Mouse (Mus musculus): ENCODE measurements around the gene Sema6b.

The Sema6b gene

DNA sequence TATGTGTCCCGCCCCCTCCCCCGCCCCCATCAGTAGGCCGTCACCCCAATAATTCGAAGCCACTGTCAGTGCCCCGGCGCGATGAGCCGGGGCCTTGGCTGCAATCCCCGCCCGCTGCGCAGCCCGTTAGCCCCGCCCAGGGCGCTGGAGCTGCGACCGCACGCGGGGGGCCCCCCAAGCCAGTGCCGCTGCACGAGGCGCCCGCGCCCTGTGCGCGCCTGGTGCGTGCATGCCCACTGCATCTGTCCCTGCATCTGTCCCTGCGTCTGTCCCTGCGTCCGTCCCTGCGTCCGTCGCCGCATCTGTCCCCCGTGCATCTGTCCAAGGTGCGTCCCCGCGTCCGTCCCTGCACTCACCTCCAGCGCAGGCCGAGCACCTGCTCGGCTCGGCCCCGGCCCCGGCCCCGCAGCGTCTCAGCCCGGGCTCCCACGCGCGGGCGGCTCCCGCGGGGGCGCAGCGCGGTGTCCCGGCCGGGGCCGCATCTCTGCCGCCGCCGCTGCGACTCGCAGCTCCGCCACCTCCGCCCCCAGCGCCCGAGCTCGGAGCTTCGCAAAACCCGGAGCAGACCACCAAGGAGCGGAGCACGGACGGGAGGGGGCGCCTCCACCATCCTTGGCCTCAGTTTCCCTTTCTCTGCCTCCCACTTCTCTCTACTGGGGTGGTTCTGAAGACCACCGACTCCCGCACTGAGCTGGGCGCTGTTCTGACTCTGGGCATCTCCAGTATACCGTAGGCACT, at the start of gene Sema6b:
Gene Sema6b, minus strand, starts transcription at position 486 of the 738 bp plus-strand sequence.
- peak in 1 of 2 experiments; percentile 70 for DNase-seq (ENCODE audit: low spot score in 2 of 2)

DNA sequence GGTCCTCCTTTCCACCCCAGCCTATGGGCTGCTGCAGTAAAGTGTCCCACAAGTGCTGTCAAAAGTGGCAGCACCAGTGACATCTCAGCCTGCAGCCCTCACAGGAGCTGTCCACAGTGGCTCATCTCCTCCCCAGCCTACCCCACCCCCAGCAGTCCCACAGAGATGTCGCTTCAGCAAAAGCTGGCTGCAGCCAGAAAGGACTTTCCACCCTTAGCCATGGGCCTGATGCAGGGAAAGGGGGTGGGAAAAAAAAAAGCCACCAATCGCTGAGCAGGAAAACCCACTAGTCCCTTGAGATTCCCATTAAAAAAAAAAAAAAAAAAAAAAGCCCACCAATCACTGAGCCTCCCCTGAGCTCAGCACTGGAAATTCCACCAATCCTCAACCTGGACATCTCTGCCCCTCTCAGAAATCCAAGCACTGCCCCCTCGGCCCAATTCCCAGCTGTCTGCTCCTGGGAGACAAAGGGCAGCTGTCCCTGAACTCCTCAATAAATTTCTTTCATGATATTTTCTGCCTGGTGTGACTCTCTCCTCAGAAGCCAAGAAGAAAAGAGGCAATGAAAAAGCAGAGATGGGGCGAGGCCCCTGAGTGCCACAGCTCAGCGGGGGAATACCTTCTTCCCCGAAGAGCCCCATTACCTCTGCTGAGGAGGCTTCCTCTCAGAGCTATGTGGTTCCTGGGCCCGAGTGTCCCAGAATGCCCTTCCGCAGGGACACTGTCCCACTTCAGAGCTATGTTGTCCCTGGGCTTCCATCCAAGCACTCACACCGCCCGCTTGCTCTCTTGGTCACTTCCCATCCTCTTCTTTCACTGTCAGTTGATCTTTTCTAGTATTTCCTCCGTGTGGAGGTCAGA, 45.4 kb upstream of the Sema6b start:
- peak in 1 of 2 experiments; percentile 26 for DNase-seq (ENCODE audit: low spot score in 2 of 2)

GRCm38 (mm10) chr17:56183658-56184103, 43.5 kb upstream of the Sema6b start, which contains the start of gene Mydgf:
TSS of gene Mydgf (minus strand) at chr17:56183920.
- DNase-seq (ENCODE audit: low spot score in 2 of 2), result peak; percentile 87 to 95

DNA sequence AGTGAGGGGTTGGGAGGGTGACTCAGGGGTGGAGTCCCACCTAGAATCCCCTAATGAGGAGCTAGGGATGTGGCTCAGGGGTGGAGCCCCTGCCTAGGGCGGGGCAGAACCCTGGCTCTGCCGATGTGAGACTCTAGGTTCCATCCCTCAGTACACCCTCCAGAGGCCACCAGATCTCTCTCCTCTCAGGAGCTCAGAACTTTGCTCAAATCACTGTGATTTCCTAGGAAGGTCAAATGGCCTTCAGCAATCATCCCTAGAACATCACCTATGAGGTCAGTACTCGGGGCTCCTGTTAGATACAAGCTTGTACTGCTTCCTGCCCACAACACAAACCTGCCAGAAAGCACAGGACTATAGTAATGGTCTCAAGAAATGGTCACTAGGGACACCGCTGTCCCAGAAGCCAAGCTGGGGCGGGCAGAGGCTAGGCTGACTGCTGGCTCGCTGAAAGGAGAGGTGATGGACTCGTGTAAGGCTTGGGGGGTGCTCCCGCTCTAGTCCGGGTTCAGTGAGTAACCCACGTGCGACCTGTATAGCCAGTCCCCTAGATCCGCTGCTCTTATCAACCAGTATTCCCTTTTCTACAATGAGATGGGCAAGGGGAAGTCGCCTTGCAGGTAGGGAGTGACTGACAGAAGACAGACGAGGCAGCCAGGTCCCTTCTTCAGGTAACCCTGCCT, 43.0 kb upstream of the Sema6b start:
- no peak for DNase-seq (ENCODE audit: low spot score in 2 of 2)

DNA sequence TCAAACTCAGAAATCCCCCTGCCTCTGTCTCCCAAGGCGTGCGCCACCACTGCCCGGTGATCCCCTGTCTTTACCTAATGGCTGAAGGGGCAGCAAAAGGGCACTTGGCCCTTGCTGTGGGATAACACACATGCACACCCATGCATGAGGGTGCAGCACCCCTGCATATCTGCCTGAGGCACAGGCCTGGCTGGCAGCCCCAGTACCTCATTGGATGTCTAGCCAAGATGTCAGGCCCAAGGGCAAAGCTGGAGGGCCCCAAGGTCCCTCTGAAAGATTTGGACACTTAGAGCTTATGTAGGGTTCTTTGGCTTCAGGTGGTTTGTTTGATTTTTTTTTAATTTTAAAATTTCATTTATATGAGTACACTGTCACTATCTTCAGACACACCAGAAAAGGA, 35.3 kb upstream of the Sema6b start:
- no peak for DNase-seq (ENCODE audit: low spot score in 2 of 2)

GRCm38 (mm10) chr17:56173401-56174046, 33.4 kb upstream of the Sema6b start:
- DNase-seq (ENCODE audit: low spot score in 2 of 2), result no peak

- no peak for DNase-seq (ENCODE audit: low spot score in 2 of 2)
Measured at GRCm38 (mm10) chr17:56171881-56172280, 31.7 kb upstream of the Sema6b start.

DNA sequence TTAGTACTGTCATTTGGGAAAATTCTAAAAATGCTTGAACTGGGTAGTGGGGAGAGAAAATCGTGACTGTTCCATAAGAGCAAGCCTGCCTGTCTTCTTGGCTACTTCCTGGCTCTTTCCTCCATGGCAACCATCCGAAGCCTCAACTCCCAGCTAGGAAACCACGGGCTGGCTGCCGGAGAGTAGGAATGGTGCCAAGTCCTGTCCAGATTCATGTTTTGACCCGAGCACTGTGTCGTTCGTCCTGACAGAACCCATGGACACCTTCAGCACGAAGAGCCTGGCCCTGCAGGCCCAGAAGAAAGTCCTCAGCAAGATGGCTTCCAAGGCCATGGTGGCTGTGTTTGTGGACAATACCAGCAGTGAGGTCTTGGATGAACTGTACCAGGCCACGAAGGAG, 31.3 kb upstream of the Sema6b start:
- no peak for DNase-seq (ENCODE audit: low spot score in 2 of 2)

DNA sequence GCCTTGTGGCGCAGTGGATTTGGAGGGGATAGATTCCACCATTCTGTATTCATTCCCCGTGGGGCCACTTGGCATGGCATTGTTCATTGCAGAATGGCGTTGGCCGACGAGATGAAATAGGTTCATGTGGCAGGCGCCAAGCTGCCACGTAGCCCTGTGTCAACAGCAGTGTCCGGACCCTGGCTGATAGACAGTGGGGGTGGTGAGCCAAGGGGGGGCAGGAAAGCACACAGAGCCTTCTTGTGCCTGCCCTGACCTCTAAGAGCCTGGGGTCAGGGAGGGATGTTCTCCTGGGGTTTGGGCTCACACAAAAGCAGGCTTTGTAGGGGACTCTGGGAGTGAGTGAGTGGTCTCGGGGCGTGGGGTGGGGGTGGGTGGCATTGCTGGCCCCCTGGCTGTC, 30.5 kb upstream of the Sema6b start:
- no peak for DNase-seq (ENCODE audit: low spot score in 2 of 2)

GRCm38 (mm10) chr17:56169830-56170229, 29.7 kb upstream of the Sema6b start:
- DNase-seq (ENCODE audit: low spot score in 2 of 2), result no peak

- DNase-seq (ENCODE audit: low spot score in 2 of 2), result no peak
Measured at GRCm38 (mm10) chr17:56165671-56166070, 25.5 kb upstream of the Sema6b start.

DNA sequence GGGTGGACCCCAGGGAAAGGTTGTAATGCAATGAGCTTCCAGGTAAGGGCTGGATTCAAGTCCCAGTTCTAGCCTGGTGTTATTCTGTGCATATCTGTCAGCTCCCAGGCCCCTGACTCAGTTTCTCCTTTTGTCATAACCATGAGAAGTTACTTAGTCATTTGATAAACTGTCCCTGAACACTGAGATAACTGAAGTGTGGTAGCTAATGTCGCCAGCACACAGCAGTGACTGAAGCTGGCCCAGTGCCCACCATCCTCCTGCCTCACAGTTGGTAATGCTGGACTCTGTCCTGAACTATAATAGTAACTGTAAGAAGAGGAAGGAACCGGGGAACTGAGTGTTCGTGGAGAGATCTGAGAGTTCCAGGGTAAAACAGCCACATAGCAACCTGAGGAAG, 24.4 kb upstream of the Sema6b start:
- DNase-seq (ENCODE audit: low spot score in 2 of 2), result no peak

DNA sequence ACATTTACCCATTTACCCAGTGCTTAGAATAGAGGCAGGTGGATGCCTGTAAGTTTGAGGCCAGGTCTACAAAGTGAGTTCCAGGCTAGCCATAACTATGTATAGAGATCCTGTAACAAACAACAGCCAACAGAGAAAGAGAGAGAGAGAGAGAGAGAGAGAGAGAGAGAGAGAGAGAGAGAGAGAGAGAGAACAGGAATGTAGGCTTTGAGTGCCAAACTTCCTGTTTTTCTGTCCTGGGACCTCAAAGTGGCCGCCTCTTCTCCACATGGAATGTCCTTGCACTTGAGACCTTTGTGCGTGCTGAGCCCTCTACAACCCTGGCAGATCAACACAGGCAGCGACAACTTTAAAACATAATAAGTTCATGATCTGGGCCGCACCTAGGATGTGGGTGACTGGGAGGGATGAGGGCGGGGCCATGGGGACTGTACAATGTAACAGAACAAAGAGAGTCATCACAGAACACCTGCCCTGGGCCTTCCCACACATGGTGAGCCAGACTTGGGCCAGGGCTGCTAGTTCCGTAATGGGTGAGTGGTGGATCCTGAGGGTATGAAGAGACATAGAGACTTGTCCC, 23.5 kb upstream of the Sema6b start:
- no peak for DNase-seq (ENCODE audit: low spot score in 2 of 2)

DNA sequence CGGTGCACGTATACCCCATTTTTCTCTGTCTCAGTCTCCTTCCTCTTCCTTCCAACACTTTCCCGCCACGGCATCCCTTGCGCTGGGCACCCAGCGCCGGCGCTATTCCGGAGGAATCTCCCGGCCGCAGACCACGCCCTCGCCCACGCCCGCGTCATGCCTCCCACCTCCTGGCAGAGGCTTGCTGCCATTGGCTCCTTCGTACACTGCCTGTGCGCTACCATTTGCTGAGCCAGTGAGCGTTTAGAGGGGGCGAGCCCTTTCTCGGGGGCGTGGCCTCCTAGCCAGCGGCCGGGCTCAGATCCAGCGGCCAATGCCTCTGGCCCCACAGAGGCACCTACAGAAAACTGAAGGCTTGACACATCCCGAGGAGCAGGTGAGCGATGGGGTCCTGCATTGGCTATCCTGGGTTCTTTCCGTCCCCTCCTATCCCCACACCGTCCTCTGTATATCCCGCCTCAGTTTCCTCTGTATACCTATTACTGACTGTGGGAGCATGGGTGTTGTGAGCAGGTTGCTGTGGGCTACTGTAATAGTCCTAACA, 22.2 kb upstream of the Sema6b start, which contains the start of gene Tnfaip8l1:
Gene Tnfaip8l1, plus strand, starts transcription at position 247 of the 544 bp plus-strand sequence.
- DNase-seq (ENCODE audit: low spot score in 2 of 2), result peak; percentile 91 to 97

- peak in 1 of 2 experiments; percentile 67 for DNase-seq (ENCODE audit: low spot score in 2 of 2)
Measured at GRCm38 (mm10) chr17:56159729-56160128, 19.6 kb upstream of the Sema6b start.

DNA sequence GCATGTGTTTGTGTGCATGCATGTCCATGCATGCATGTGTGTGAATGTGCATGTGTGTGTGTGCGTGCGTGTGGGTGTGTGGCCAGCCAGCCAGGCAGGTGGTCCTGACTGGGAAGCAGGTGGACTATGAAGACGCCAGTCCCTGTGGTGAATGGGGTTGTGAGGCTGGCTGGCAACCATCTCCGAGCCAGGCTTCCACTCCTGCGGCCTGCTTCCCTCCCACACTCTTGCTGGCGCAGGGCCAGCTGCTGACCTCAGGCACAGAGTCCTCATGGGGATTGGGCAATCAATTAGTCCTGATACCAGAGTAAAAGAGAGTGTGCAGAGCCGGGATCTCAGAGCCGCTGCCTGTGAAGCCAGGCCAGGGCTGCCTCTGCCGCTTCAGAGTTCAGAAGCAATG, 13.5 kb upstream of the Sema6b start:
- no peak for DNase-seq (ENCODE audit: low spot score in 2 of 2)

DNA sequence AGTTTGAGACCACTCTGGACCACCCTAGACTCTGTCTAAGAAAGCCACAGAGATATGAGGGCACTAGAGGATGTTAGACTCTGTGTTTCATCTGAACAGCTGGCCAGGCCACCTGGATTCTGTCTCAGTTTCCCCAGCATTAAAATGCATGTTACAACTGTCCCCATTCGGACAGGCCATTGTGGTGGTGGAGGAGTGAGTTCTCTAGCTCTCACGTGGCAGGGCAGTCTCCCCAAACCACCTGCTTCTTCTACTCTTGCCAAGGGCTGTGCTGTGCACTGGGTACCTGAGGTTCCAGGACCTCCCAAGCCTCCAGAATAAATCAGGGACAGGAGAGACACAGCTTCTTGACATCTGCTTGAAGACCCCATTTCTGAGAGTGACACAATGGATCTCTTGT, 9.8 kb upstream of the Sema6b start:
- DNase-seq (ENCODE audit: low spot score in 2 of 2), result no peak

GRCm38 (mm10) chr17:56148790-56149618, 8.9 kb upstream of the Sema6b start:
- DNase-seq (ENCODE audit: low spot score in 2 of 2), result no peak

- DNase-seq (ENCODE audit: low spot score in 2 of 2), result no peak
Measured at GRCm38 (mm10) chr17:56148280-56148679, 8.1 kb upstream of the Sema6b start.

DNA sequence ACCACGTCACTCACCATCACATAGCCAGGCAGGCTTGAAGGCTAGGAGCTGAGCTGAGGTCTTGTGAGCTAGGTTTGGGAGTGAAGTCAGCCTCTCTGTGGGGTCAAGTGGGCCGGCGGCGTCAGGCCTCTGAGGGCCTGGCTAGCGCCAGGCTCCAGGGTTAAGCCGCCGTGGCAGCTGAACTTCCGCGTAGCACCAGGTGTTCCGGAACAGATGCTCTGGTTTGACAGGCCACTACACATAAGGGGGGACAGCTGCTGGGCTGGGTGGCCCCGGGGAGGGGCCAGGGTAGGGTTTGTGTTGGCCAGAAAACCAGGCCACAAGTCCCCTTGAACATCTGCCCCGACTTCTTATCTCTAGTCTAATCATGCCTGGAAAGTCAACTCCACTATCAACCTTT, 7.3 kb upstream of the Sema6b start:
- DNase-seq (ENCODE audit: low spot score in 2 of 2), result no peak
